Mouse (Mus musculus): Measurements from ENCODE around the gene Actl6a. TPM values are rescaled to one million over a fixed set of nuclear protein-coding genes. Genes with fewer than 3 reads are reported as not detected.
"Not testable (repeated sequence)": the region's sequence is repeated elsewhere in the genome, so short reads cannot be mapped to it uniquely, and the experiment has no call there.

The Actl6a gene
- 113 and 127 TPM in 2 replicates for polyA plus RNA-seq (2015; fragmentation: Nextera tagmentation; extraction: Ambion mirVana)

- not testable (repeated sequence) for H3K4me3 ChIP-seq (replicated peaks); H3K9ac ChIP-seq; ATAC-seq (ENCODE audit: low read depth); H3K27me3 ChIP-seq; DNase-seq; H3K27ac ChIP-seq; H3K4me2 ChIP-seq; H3K9me3 ChIP-seq (replicated peaks); H3K36me3 ChIP-seq
- peaks cover 25% of the 10 kb centered on the region for H3K4me1 ChIP-seq (replicated peaks)
- WGBS (ENCODE audit: insufficient replicate concordance): 68% methylated on average over 9 of the region's 9 CpGs
These were observed at the start of gene Actl6a for GRCm38 (mm10) chr3:32705647-32706348. Gene Actl6a (plus strand): TSS chr3:32706298.

GRCm38 (mm10) chr3:32656398-32656994 is 49.6 kb upstream of the Actl6a start:
- ATAC-seq (ENCODE audit: low read depth) (no peak), DNase-seq (no peak)
- H3K4me2 ChIP-seq: 0 out of 2 replicates have a peak overlapping the region, but pooled peaks have one; percentile 23
- H3K27ac ChIP-seq: no peak overlapping the region
- H3K27me3 ChIP-seq: no peaks in the 10 kb centered on the region
- H3K4me1 ChIP-seq (replicated peaks): peaks cover 14% of the 10 kb centered on the region
- H3K4me3 ChIP-seq (replicated peaks): no peak overlapping the region
- 15% methylated on average over 10 of the region's 10 CpGs for WGBS (ENCODE audit: insufficient replicate concordance)
- no peaks in the 10 kb centered on the region for H3K36me3 ChIP-seq
- H3K9ac ChIP-seq: no peak overlapping the region; the same call in 1 of the 2 replicates
- H3K9me3 ChIP-seq (replicated peaks): no peaks in the 10 kb centered on the region

- Histone ChIP-seq H3K9me3 (replicated peaks) (no peaks in the 10 kb centered on the region), H3K4me1 (replicated peaks) (peaks cover 14% of the 10 kb centered on the region), H3K4me3 (replicated peaks) (0 out of 2 replicates have a peak overlapping the region, but pooled peaks have one; percentile 18), H3K4me2 (peak overlapping the region; percentile 45), H3K27ac (no peak overlapping the region), H3K36me3 (no peaks in the 10 kb centered on the region), H3K9ac (no peak overlapping the region), H3K27me3 (no peaks in the 10 kb centered on the region)
- DNase-seq: no peak
- no peak for ATAC-seq (ENCODE audit: low read depth)
- WGBS (ENCODE audit: insufficient replicate concordance): 33% methylated on average over 7 of the region's 7 CpGs
These were observed 47.7 kb upstream of the Actl6a start for GRCm38 (mm10) chr3:32658401-32658800.

- H3K4me1 ChIP-seq (replicated peaks): peaks cover 14% of the 10 kb centered on the region
- DNase-seq (no peak), ATAC-seq (ENCODE audit: low read depth) (no peak)
- 0 out of 2 replicates have a peak overlapping the region, but pooled peaks have one; percentile 18 for H3K4me3 ChIP-seq (replicated peaks)
- no peak overlapping the region for H3K9ac ChIP-seq
- no peak overlapping the region for H3K27ac ChIP-seq
- no peaks in the 10 kb centered on the region for H3K36me3 ChIP-seq
- no peaks in the 10 kb centered on the region for H3K27me3 ChIP-seq
- H3K9me3 ChIP-seq (replicated peaks): no peaks in the 10 kb centered on the region
- H3K4me2 ChIP-seq: peak overlapping the region; percentile 45
- WGBS (ENCODE audit: insufficient replicate concordance): 29% methylated on average over 16 of the region's 16 CpGs
These were observed 47.3 kb upstream of the Actl6a start for GRCm38 (mm10) chr3:32658821-32659220.

GRCm38 (mm10) chr3:32659506-32659905 is 46.6 kb upstream of the Actl6a start:
- ATAC-seq (ENCODE audit: low read depth) (no peak), DNase-seq (no peak)
- Histone ChIP-seq H3K27me3 (no peaks in the 10 kb centered on the region), H3K36me3 (no peaks in the 10 kb centered on the region), H3K9me3 (replicated peaks) (no peaks in the 10 kb centered on the region), H3K9ac (no peak overlapping the region), H3K27ac (no peak overlapping the region), H3K4me2 (no peak overlapping the region), H3K4me1 (replicated peaks) (peaks cover 14% of the 10 kb centered on the region), H3K4me3 (replicated peaks) (no peak overlapping the region)
- 62% methylated on average over 2 of the region's 2 CpGs for WGBS (ENCODE audit: insufficient replicate concordance)

- no peak overlapping the region for H3K4me2 ChIP-seq
- 49% methylated on average over 8 of the region's 8 CpGs for WGBS (ENCODE audit: insufficient replicate concordance)
- no peaks in the 10 kb centered on the region for H3K36me3 ChIP-seq
- no peak overlapping the region for H3K4me3 ChIP-seq (replicated peaks)
- H3K27me3 ChIP-seq: no peaks in the 10 kb centered on the region
- no peak overlapping the region for H3K9ac ChIP-seq
- DNase-seq: no peak
- peaks cover 14% of the 10 kb centered on the region for H3K4me1 ChIP-seq (replicated peaks)
- H3K27ac ChIP-seq: no peak overlapping the region
- H3K9me3 ChIP-seq (replicated peaks): no peaks in the 10 kb centered on the region
- no peak for ATAC-seq (ENCODE audit: low read depth)
These were observed 45.8 kb upstream of the Actl6a start for GRCm38 (mm10) chr3:32660276-32660675.

- ATAC-seq (ENCODE audit: low read depth) (no peak), DNase-seq (no peak)
- H3K36me3 ChIP-seq: no peaks in the 10 kb centered on the region
- H3K9ac ChIP-seq: no peak overlapping the region
- H3K27ac ChIP-seq: no peak overlapping the region
- H3K4me1 ChIP-seq (replicated peaks): peaks cover 14% of the 10 kb centered on the region
- no peak overlapping the region for H3K4me2 ChIP-seq
- H3K4me3 ChIP-seq (replicated peaks): no peak overlapping the region
- no peaks in the 10 kb centered on the region for H3K27me3 ChIP-seq
- H3K9me3 ChIP-seq (replicated peaks): no peaks in the 10 kb centered on the region
- 42% methylated on average over 8 of the region's 8 CpGs for WGBS (ENCODE audit: insufficient replicate concordance)
These were observed 45.1 kb upstream of the Actl6a start for GRCm38 (mm10) chr3:32660831-32661555.

GRCm38 (mm10) chr3:32661556-32661930 is 44.6 kb upstream of the Actl6a start:
- Histone ChIP-seq H3K4me1 (replicated peaks) (peaks cover 14% of the 10 kb centered on the region), H3K4me2 (no peak overlapping the region), H3K9me3 (replicated peaks) (no peaks in the 10 kb centered on the region), H3K27ac (no peak overlapping the region), H3K9ac (no peak overlapping the region), H3K27me3 (no peaks in the 10 kb centered on the region), H3K4me3 (replicated peaks) (no peak overlapping the region), H3K36me3 (no peaks in the 10 kb centered on the region)
- WGBS (ENCODE audit: insufficient replicate concordance): 80% methylated on average over 3 of the region's 3 CpGs
- DNase-seq (no peak), ATAC-seq (ENCODE audit: low read depth) (no peak)

GRCm38 (mm10) chr3:32668256-32668959 is 37.7 kb upstream of the Actl6a start:
- Histone ChIP-seq H3K27ac (no peak overlapping the region), H3K4me3 (replicated peaks) (no peak overlapping the region), H3K36me3 (no peaks in the 10 kb centered on the region), H3K9me3 (replicated peaks) (no peaks in the 10 kb centered on the region), H3K4me2 (no peak overlapping the region), H3K27me3 (no peaks in the 10 kb centered on the region), H3K9ac (no peak overlapping the region), H3K4me1 (replicated peaks) (no peaks in the 10 kb centered on the region)
- WGBS (ENCODE audit: insufficient replicate concordance): 57% methylated on average over 9 of the region's 9 CpGs
- ATAC-seq (ENCODE audit: low read depth) (no peak), DNase-seq (no peak)

- no peak for DNase-seq
- ATAC-seq (ENCODE audit: low read depth): no peak
- no peak overlapping the region for H3K9ac ChIP-seq
- H3K4me3 ChIP-seq (replicated peaks): no peak overlapping the region
- H3K27ac ChIP-seq: no peak overlapping the region
- WGBS (ENCODE audit: insufficient replicate concordance): 63% methylated on average over 6 of the region's 6 CpGs
- no peaks in the 10 kb centered on the region for H3K4me1 ChIP-seq (replicated peaks)
- H3K27me3 ChIP-seq: no peaks in the 10 kb centered on the region
- H3K9me3 ChIP-seq (replicated peaks): no peaks in the 10 kb centered on the region
- no peaks in the 10 kb centered on the region for H3K36me3 ChIP-seq
- no peak overlapping the region for H3K4me2 ChIP-seq
These were observed 36.9 kb upstream of the Actl6a start for GRCm38 (mm10) chr3:32669211-32669610.

GRCm38 (mm10) chr3:32670196-32670595 is 35.9 kb upstream of the Actl6a start:
- Histone ChIP-seq H3K36me3 (no peaks in the 10 kb centered on the region), H3K9me3 (replicated peaks) (no peaks in the 10 kb centered on the region), H3K4me3 (replicated peaks) (no peak overlapping the region), H3K4me1 (replicated peaks) (no peaks in the 10 kb centered on the region), H3K27ac (no peak overlapping the region), H3K4me2 (no peak overlapping the region), H3K27me3 (no peaks in the 10 kb centered on the region), H3K9ac (no peak overlapping the region)
- ATAC-seq (ENCODE audit: low read depth) (no peak), DNase-seq (no peak)
- 78% methylated on average over 4 of the region's 4 CpGs for WGBS (ENCODE audit: insufficient replicate concordance)

All from liver, embryonic 13.5 days (tissue).